Mouse (Mus musculus): Measurements from ENCODE around the gene Ednrb. TPM values are rescaled to one million over a fixed set of nuclear protein-coding genes. Genes with fewer than 3 reads are reported as not detected.

Ednrb gene
- polyA plus RNA-seq, 2 experiments, result 2.3 to 7.5 TPM

DNA sequence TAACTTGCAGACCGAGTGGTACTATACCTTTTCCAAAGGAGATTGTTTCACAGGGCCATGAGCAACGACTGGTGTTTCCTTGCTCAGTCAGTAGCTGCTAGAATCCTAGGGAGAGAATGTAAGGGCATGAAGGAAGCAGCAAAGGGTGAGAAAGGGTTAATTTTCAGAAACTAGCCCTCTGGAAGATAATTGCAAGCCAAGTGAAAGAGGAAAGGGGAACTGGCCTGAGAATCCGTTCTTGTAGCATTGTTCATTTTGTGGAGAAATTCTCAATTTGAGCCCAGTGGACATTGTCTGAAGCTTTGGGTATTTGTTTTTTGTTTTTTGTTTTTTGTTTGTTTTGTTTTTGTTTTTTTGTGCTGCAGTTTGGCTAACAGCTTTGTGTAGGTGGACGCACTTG is 66.8 kb downstream of the Ednrb start:
- Histone ChIP-seq H3K27ac (no peak overlapping the region), H3K4me2 (ENCODE audit: low read depth) (no peak overlapping the region), H3K9me3 (ENCODE audit: control insufficient read depth, low read length) (no peaks in the 10 kb centered on the region), H3K4me3 (ENCODE audit: insufficient read depth in 1 of 2, low read depth in 2 of 2, low read length in 2 of 2) (no peak overlapping the region), H3K4me1 (replicated peaks; ENCODE audit: control insufficient read depth in 2 of 2, insufficient read depth in 2 of 2, low read length in 1 of 2) (no peaks in the 10 kb centered on the region), H3K36me3 (replicated peaks; ENCODE audit: control insufficient read depth, insufficient read depth, low read depth) (no peaks in the 10 kb centered on the region), H3K27me3 (ENCODE audit: control insufficient read depth, insufficient read depth, low read length) (no peaks in the 10 kb centered on the region), H3K9ac (replicated peaks) (no peak overlapping the region)
- 41% methylated on average over 4 of the region's 4 CpGs for WGBS (ENCODE audit: insufficient replicate concordance)
- no peak for TF ChIP-seq EP300 (IDR thresholded peaks at IDR 0.05; ENCODE audit: low read depth)
- TF ChIP-seq CTCF (IDR thresholded peaks at IDR 0.05; ENCODE audit: low read depth), result no peak
- ATAC-seq (ENCODE audit: insufficient read depth), result no peak
- no peak for DNase-seq (ENCODE audit: low read depth in 3 of 3, low spot score in 3 of 3)

- no peaks in the 10 kb centered on the region for H3K27me3 ChIP-seq (ENCODE audit: control insufficient read depth, insufficient read depth, low read length)
- TF ChIP-seq CTCF (IDR thresholded peaks at IDR 0.05; ENCODE audit: low read depth) (no peak), EP300 (IDR thresholded peaks at IDR 0.05; ENCODE audit: low read depth) (no peak)
- no peaks in the 10 kb centered on the region for H3K36me3 ChIP-seq (replicated peaks; ENCODE audit: control insufficient read depth, insufficient read depth, low read depth)
- no peak overlapping the region for H3K9ac ChIP-seq (replicated peaks)
- no peaks in the 10 kb centered on the region for H3K9me3 ChIP-seq (ENCODE audit: control insufficient read depth, low read length)
- H3K27ac ChIP-seq, result no peak overlapping the region
- no peak overlapping the region for H3K4me3 ChIP-seq (ENCODE audit: insufficient read depth in 1 of 2, low read depth in 2 of 2, low read length in 2 of 2)
- no peaks in the 10 kb centered on the region for H3K4me1 ChIP-seq (replicated peaks; ENCODE audit: control insufficient read depth in 2 of 2, insufficient read depth in 2 of 2, low read length in 1 of 2)
- no peak overlapping the region for H3K4me2 ChIP-seq (ENCODE audit: low read depth)
- 66% methylated on average over 9 of the region's 9 CpGs for WGBS (ENCODE audit: insufficient replicate concordance)
- DNase-seq (ENCODE audit: low read depth in 3 of 3, low spot score in 3 of 3) (no peak), ATAC-seq (ENCODE audit: insufficient read depth) (no peak)
These were observed 74.6 kb downstream of the Ednrb start for GRCm38 (mm10) chr14:103769319-103770245.

GRCm38 (mm10) chr14:103767488-103767887 is 76.7 kb downstream of the Ednrb start:
- ATAC-seq (ENCODE audit: insufficient read depth) (no peak), DNase-seq (ENCODE audit: low read depth in 3 of 3, low spot score in 3 of 3) (no peak)
- H3K27me3 ChIP-seq (ENCODE audit: control insufficient read depth, insufficient read depth, low read length), result no peaks in the 10 kb centered on the region
- H3K4me1 ChIP-seq (replicated peaks; ENCODE audit: control insufficient read depth in 2 of 2, insufficient read depth in 2 of 2, low read length in 1 of 2), result no peaks in the 10 kb centered on the region
- no peak overlapping the region for H3K9ac ChIP-seq (replicated peaks)
- no peaks in the 10 kb centered on the region for H3K9me3 ChIP-seq (ENCODE audit: control insufficient read depth, low read length)
- H3K4me2 ChIP-seq (ENCODE audit: low read depth), result no peak overlapping the region
- no peak overlapping the region for H3K27ac ChIP-seq
- 49% methylated on average over 6 of the region's 6 CpGs for WGBS (ENCODE audit: insufficient replicate concordance)
- no peaks in the 10 kb centered on the region for H3K36me3 ChIP-seq (replicated peaks; ENCODE audit: control insufficient read depth, insufficient read depth, low read depth)
- TF ChIP-seq CTCF (IDR thresholded peaks at IDR 0.05; ENCODE audit: low read depth) (no peak), EP300 (IDR thresholded peaks at IDR 0.05; ENCODE audit: low read depth) (no peak)
- no peak overlapping the region for H3K4me3 ChIP-seq (ENCODE audit: insufficient read depth in 1 of 2, low read depth in 2 of 2, low read length in 2 of 2)

Other genes starting within 250 kb of the Ednrb start
- gene Slain1, start 194.2 kb downstream of the Ednrb start, polyA plus RNA-seq (2012; rRNA removed), result 0.27 and 0.29 TPM in 2 replicates
- gene Slain1, start 194.2 kb downstream of the Ednrb start, polyA plus RNA-seq (2014; fragmentation: Nextera tagmentation; extraction: Ambion mirVana), result 0.22 and 0.39 TPM in 2 replicates